Mouse (Mus musculus) embryonic facial prominence, embryonic 12.5 days (tissue): ENCODE measurements around the gene Aldh1a7. TPM values are rescaled to one million over a fixed set of nuclear protein-coding genes. Genes with fewer than 3 reads are reported as not detected.

Experiments used
- polyA plus RNA-seq: library from polyadenylated mRNA; unstranded; fragments of >200 nt; fragmentation: Nextera tagmentation; extraction: Ambion mirVana; gene quantifications from 2 replicates; pipeline ENCODE4 v1.2.1, GENCODE M21; 2016

Aldh1a7 gene
- polyA plus RNA-seq, 1 experiment from 2014 or later: 5.5 TPM

Other genes with a start within 250 kb of the Aldh1a7 start
- gene Aldh1a1, start 234.8 kb downstream of the Aldh1a7 start, polyA plus RNA-seq: 9.7 and 30.5 TPM in 2 replicates
- 0.11 and 0.24 TPM in 2 replicates for gene Tmc1, start 226.6 kb upstream of the Aldh1a7 start, polyA plus RNA-seq